Mouse (Mus musculus) NIH3T3 (cell line): ENCODE data around the gene Atoh7.
A peak's percentile ranks its signal among the peaks of the same experiment; 100 is the strongest.

Experiments
- DNase-seq: peaks from one replicate; pipeline ENCODE4 v3.0.0-alpha.2; 2012; ENCODE audit warnings: low read depth

The Atoh7 gene

GRCm38 (mm10) chr10:63099941-63100562 lies 601 bp downstream of the Atoh7 start:
- no peak for DNase-seq

DNA sequence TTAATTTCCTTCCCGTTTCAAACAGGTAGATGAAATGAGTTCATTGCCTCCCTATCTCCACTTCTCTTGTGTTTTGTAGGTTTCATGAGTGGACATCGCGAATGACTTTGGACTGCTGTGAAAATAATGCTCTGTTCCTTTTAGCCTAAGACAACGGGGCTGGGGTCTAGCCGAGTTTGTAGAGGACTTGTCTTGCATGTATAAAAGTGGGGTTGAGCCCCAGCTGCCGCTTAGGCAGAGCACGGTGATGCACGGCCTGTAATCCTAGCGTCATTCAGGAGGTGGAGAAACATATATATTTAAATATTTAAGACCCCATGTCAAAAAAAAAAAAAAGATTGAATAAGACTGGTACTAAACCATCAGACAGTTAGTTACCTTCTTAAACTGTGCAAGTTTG lies 1.2 kb downstream of the Atoh7 start:
- no peak for DNase-seq

GRCm38 (mm10) chr10:63113027-63113604 lies 13.7 kb downstream of the Atoh7 start:
- peak; percentile 73 for DNase-seq

DNA sequence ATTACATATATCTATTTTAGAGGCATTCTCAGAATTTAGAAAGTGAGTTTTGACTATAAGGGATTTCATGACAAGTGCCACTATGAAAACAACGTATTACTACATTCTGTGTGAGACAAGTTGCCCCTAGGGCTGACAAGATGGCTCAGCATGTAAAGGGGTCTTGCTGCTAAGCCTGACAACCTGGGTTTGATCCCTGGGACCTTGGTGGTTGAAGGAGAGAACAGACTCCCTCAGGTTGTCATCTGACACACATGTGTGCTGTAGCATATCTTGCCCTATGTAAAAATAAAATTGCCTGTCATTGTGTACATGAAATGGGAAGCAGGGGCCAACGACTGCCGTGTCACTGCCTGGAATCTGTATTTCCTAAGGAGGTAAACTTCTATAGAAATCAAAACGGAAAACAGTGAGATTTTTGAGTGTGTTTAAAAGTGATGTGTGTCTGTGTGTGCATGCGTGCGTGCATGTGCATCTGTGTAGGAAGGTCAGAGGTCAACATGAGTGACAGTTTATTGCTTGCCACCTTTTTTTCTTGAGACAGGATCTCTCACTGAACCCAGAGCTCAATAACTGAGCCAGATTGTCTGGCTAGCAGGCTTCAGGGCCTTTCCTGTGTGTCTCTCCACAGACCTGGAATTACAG lies 14.4 kb downstream of the Atoh7 start:
- no peak for DNase-seq

DNA sequence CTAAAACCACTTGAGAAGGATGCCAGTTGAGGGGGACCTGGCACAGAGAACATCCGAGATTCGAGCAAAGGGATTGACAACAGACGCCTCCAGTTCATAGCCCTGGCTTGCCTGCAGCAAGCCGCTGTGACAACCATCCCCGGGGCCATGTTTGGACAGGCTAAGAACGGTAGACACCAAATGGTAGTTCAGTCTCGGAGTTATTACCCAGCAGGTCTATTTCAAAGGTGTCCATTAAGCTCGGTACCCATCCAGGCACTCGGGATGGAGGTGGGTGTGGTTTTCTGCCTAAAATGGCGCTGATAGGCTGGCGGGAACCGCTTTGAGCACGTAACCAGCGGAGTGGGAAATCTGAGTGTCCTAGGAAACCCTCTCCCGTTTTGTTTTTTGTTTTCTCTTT lies 16.4 kb downstream of the Atoh7 start:
- DNase-seq, result no peak

GRCm38 (mm10) chr10:63116376-63116775 lies 16.9 kb downstream of the Atoh7 start:
- DNase-seq, result no peak

GRCm38 (mm10) chr10:63117583-63117982 lies 18.1 kb downstream of the Atoh7 start:
- no peak for DNase-seq

GRCm38 (mm10) chr10:63119916-63120315 lies 20.5 kb downstream of the Atoh7 start:
- no peak for DNase-seq

- DNase-seq, result no peak
These were observed 22.5 kb downstream of the Atoh7 start for GRCm38 (mm10) chr10:63121961-63122360.

DNA sequence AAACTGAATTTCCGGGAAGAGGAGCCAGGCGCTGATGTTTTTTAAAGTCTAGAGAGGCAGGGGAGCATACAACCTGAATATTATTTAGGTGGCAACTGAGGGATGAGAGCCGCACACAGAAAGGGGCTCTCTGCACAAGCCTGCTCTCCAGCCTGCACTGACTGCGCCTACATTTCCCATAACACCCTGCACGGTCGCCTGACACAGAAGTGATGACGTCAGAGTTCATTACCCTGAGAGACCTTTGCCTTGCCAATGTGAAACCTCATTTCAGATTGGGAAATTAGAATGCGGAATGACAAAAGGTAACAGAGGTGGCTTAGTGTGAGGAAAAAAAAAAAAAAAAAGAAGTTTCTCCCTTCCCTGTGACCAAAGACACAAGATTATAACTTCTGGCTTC lies 23.1 kb downstream of the Atoh7 start:
- DNase-seq, result no peak

- no peak for DNase-seq
These were observed 23.7 kb downstream of the Atoh7 start for GRCm38 (mm10) chr10:63123141-63123540.

GRCm38 (mm10) chr10:63124016-63124415 lies 24.6 kb downstream of the Atoh7 start:
- DNase-seq, result no peak

- peak; percentile 38 for DNase-seq
These were observed 25.9 kb downstream of the Atoh7 start for GRCm38 (mm10) chr10:63125343-63125742.

- no peak for DNase-seq
These were observed 26.7 kb downstream of the Atoh7 start for GRCm38 (mm10) chr10:63126116-63126515.

- DNase-seq, result no peak
These were observed 27.7 kb downstream of the Atoh7 start for GRCm38 (mm10) chr10:63127156-63127555.

DNA sequence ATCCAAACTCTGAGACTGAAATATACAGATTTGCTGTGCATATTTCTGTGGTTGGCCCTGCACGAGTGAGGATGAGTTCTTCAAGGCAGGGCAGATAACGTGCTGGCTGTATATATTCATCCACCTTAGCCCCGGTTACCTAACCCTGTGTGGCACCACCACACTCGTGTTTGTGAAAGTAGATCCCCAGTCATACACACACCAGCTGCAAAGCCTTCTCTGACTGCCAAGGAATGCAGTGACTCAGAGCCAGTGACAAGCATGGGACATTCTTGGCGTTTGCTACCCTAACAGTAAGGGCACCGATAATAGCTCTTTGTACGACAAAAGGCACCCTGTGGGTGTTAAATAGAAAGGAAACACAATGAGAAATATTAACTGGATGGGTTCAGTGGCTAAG lies 28.8 kb downstream of the Atoh7 start:
- DNase-seq, result peak; percentile 24

GRCm38 (mm10) chr10:63130500-63130899 lies 31.0 kb downstream of the Atoh7 start:
- DNase-seq, result no peak

DNA sequence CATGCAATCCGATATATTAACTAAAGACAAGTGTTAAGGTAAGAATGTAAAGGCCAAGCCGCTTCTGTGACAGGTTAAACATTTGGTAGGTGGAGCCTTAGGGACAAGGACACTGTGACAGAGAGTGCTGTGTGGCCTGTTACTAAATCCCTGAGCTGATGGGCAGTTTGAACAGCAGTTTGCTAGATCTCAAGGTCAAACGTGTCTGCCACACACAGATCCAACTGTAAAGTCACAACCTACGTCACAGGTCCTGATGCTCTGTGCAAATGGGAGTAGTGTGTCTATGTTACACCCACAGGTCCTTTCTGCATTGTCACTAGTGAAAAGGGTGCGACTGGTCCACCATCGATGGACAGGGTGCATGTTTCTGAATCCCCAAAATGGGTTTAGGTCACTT lies 32.9 kb downstream of the Atoh7 start:
- DNase-seq, result no peak

DNA sequence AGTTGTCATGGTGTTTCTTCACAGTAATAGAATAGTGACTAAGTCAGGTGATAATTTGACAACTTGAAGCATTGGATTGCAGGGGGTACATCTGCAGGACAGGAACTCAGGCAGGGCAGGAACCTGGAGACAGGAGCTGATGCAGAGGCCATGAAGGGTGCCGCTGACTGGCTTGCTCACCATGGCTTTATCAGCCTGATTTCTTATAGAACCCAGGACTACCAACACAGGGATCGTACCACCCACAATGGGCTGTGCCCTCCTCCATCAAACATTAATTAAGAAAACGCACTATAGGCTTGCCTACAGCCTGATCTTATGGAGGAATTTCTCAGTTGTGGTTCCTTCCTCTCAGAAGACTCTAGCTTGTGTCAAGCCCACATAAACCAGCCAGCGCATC lies 33.9 kb downstream of the Atoh7 start:
- no peak for DNase-seq

DNA sequence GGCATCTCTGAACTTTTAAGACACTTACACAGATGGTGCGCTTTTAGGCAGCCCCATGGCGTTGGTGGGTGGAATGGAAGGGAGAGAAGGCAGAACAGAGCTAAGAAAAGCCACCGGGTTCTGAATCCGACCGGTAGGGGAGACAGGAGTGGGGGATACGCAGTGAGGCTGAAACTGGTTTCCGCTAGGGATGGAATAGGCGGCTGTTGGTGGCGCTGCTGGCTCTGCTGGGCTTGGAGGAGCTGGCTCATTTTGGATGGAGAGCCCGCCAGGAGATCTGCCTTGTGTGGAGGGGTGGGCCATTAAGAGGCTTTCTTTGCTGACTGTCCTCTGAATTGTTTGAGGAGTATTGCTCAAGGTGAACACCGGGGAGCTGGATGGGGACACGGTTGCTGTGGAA lies 36.2 kb downstream of the Atoh7 start:
- DNase-seq, result no peak

GRCm38 (mm10) chr10:63136436-63136835 lies 37.0 kb downstream of the Atoh7 start:
- no peak for DNase-seq

DNA sequence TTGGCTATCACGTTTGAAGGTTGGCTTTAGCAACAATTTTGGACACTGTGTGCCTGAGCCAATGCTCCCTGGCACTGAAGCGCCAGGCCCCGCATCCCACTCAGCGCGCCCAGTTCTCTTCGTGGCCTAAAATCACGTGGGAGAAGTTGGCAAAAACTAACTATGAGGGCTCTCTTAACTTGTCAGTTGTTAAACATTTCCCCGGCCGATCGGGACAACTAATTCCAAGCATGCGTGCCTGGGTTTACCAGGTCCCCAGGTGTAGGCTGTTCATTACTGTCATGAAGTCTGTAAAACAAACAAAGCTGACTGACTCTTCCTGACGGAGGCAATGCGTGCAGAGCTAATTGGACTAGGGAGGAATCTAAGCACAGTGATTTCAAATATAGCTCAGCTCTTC lies 43.2 kb downstream of the Atoh7 start:
- DNase-seq, result no peak
